Mouse (Mus musculus): ENCODE measurements at regions not wholly inside any gene's neighbourhood (a gene's known extent, or its start where the extent isn't known, plus 50 kb on each side); places are given as distances from the start of the nearest gene placed in this dataset.

- no peak for DNase-seq
These were observed 166.6 kb downstream of the Cox7b2 start for GRCm38 (mm10) chr5:71381407-71381806.

DNA sequence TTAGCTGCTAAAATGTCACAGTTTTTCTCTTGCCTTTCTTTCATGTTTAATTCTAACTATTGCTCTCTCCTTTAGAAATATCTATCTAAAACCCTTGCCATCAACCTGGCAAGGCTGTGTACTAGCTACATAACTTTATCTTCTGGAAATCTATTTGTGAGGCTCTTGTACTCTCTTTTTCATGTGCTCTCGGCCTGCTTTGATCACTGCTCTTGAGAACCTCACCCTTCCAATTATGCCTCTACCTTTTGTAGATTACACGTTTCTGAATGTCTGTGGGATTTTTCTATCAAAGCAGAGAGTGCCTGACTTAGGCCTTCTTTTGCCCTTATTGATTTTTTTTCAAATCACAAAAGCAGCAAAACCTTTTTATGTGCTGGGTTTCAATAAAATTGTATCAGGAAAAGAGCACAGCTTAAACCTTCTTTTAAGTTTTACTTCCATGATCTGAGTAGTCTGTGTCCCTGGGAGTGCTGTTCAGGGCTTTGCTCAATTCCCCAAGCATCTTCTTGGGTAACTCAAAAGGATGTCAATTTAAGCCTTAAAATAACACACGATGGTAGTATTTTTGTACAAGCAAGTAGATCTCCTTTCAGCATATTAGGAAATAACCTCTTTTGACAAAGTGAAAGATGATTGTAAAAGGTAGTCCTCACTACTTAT is 181.7 kb downstream of the Cox7b2 start:
- no peak for DNase-seq

- DNase-seq = no peak
These were observed 206.5 kb downstream of the Cox7b2 start for GRCm38 (mm10) chr5:71341512-71341911.

DNA sequence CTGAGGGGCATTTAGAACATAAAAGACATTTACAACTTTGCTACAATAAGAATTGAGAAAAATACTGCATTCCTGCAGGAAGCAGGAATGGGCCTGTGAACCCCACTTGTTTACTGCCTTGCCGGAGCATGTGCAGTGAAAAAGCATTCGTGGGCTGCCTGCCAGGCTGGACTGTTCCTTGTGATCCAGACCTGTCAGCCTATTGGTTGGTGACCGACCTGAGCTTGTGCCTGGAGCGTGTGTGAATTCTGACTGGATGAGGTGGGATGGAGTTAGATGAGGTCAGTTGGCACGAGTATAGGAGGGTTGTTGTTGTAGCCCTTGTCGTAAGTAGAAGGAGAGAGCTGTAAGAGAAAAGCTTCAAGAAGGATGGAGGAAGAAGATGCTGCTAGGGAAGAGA is 213.8 kb upstream of the Gabra2 start:
- DNase-seq = peak; percentile 17 to 27

DNA sequence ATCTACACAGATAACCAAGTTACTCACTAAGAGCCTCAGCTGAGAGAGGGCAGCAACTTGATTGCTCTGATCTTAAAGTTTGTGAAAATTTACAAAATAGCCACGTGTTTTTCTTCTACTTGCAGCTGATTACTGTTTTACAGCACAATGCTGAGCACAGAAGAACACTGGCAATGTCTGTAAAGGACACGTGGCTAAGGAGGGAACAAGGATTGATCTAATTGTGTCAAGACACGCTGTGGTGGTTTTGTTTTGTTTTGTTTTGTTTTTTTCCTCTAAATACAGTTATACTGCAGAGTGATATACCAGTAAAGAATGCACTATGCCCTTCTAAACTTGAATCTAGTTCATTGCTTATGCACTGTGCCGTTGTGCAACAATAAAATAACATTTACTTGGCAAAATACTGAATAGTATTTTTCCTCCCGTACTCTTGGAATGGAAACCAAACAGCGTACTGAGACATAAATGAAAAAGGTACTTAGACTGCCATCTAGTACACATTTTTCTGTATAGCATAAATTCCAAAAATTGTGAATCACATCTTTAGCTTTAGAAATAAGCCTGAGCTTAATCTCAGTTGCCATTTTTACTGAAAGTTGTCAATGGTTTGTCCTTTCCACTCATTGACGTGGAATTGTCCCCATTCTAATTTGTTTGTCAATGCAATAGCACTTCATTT is 166.7 kb upstream of the Gabra2 start:
- no peak for DNase-seq

GRCm38 (mm10) chr5:71249273-71249672 is 153.6 kb upstream of the Gabra2 start:
- DNase-seq = no peak

DNA sequence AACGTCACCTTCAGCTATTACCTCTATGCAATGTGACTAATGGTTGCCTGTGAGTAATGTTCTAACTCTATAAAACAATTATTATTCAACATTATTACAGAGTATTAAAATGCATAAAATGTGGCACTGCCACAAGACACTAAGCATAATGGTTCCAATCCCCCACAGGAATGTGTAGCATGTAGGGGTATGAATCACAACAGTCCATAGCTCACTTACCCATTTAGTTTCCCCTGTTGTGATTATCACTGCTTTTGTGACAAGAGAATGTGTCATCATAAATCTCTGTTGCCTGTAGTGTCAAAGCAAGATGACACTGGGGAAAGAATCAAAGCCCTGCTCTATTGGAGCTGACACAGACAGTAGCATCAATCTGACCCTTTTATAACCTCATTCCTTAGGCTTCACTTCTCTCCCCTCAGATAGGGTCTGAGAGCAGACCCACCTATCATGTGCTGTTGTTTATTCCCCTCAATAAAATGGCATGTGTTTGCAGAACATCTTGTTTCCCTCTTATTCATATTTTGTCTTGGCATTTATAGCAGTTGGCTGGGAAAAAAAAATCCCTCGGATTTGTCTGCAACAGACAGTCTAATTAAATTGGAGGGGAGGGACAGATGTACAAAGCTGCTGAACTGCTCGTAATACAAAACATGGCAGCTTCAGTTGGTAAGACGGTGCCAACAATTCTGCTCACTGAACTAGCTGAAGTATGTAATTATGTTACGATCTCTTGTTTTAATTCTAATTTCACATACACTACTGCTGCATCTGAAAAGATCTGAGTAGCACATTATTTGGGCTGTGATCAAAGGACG is 152.9 kb upstream of the Gabra2 start:
- no peak for DNase-seq

- no peak for DNase-seq
These were observed 132.0 kb upstream of the Gabra2 start for GRCm38 (mm10) chr5:71227615-71228014.

DNA sequence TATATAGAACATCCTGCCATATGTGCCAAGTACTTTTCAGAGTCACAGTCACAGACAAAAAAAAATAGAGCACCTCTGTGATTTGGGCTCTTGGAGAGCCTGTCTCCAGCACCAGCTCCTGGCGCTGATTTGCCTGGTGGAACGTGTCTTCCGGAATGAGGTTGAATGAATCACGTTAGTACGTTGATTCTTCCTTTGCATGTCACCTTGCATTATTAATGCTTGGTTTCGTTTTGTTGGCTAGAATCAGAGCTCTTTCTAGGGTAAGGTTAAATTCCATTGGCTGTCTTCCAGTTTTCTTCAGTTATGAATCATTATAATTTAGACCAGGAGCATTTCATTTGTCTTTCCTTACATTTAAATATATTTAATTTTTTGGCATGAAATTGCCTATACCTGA is 105.2 kb upstream of the Gabra2 start:
- peak in 1 of 2 experiments; percentile 23 for DNase-seq

DNA sequence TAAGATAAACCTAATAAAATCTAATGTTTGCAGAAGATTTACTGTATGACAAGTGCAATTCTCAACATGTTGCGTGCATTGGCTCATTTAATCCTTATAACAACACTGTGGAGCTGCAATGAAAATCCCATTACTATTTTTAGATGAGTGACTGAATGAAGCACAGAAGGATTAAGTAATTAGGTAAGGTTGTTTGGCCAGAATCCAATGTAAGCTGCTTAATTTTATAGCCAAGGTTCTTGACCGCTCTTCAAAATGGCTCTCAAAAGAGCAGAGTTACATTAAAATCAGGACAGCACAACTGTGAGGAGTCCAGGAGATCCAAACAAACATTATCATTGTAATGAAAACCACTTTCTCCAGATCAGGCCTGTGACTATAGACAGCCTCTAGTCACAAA is 81.7 kb upstream of the Gabra2 start:
- no peak for DNase-seq

DNA sequence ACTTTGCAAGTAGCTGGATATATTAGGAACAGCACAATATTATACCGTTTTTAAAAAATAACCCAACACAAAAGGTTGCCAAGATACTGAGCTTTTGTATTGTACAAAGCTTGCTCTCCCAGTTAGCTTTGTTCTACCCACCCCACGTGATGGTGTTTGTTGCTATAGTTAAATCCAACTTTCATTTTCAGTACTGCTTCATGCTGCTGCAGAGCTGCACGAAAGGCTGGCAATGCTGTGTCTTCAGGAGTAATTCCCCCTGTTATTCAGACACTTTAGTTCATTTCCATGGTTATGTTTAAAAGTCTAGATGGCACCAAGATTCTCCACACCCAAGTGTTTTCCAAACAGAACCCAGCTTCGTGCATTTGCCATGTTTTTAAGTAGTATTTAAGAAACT is 74.7 kb upstream of the Gabra2 start:
- DNase-seq = no peak
